Mouse (Mus musculus): ENCODE data around the gene Dph7. TPM values are rescaled to one million over a fixed set of nuclear protein-coding genes. Genes with fewer than 3 reads are reported as not detected.
"Not testable (repeated sequence)": the region's sequence is repeated elsewhere in the genome, so short reads cannot be mapped to it uniquely, and the experiment has no call there.

Dph7 gene
- polyA plus RNA-seq (2017; shearing (Covaris generic)) = 10 to 100 TPM; 30.0 to 32.2 TPM

GRCm38 (mm10) chr2:24962304-24963000 lies at the start of gene Dph7:
Gene Dph7 (plus strand): TSS chr2:24962400.
- ATAC-seq = peak; percentile 90

- ATAC-seq = no peak
Observed at GRCm38 (mm10) chr2:24912589-24912988, 49.6 kb upstream of the Dph7 start.

GRCm38 (mm10) chr2:24914762-24915161 lies 47.4 kb upstream of the Dph7 start:
- ATAC-seq = no peak

- ATAC-seq = peak; percentile 87
Observed at GRCm38 (mm10) chr2:24918930-24919838, 43.0 kb upstream of the Dph7 start, which contains the start of gene Ehmt1. Gene Ehmt1 (minus strand): TSS chr2:24919614.

GRCm38 (mm10) chr2:24919839-24920175 lies 42.4 kb upstream of the Dph7 start:
- peak; percentile 47 for ATAC-seq

- ATAC-seq = no peak
Observed at GRCm38 (mm10) chr2:24923561-24923960, 38.6 kb upstream of the Dph7 start.

GRCm38 (mm10) chr2:24925284-24925683 lies 36.9 kb upstream of the Dph7 start:
- ATAC-seq = no peak

GRCm38 (mm10) chr2:24926345-24926964 lies 35.7 kb upstream of the Dph7 start:
- ATAC-seq = no peak

GRCm38 (mm10) chr2:24926965-24927358 lies 35.2 kb upstream of the Dph7 start:
- no peak for ATAC-seq

- no peak for ATAC-seq
Observed at GRCm38 (mm10) chr2:24927810-24928479, 34.3 kb upstream of the Dph7 start.

GRCm38 (mm10) chr2:24929119-24929518 lies 33.1 kb upstream of the Dph7 start:
- ATAC-seq = peak; percentile 18

GRCm38 (mm10) chr2:24929593-24929992 lies 32.6 kb upstream of the Dph7 start:
- ATAC-seq = peak; percentile 81

GRCm38 (mm10) chr2:24934441-24934963 lies 27.7 kb upstream of the Dph7 start:
- ATAC-seq = peak; percentile 53

- peak; percentile 71 for ATAC-seq
Observed at GRCm38 (mm10) chr2:24935057-24935796, 27.0 kb upstream of the Dph7 start, which contains the start of gene Arrdc1. Gene Arrdc1 (minus strand): TSS chr2:24935252.

GRCm38 (mm10) chr2:24942092-24942491 lies 20.1 kb upstream of the Dph7 start:
- no peak for ATAC-seq

GRCm38 (mm10) chr2:24944304-24944703 lies 17.9 kb upstream of the Dph7 start:
- not testable (repeated sequence) for ATAC-seq

GRCm38 (mm10) chr2:24949421-24950188 lies 12.6 kb upstream of the Dph7 start, which contains the start of gene Zmynd19:
Gene Zmynd19 (plus strand): TSS chr2:24949792.
- ATAC-seq = peak; percentile 97

GRCm38 (mm10) chr2:24950189-24950535 lies 12.0 kb upstream of the Dph7 start:
- ATAC-seq = no peak

- ATAC-seq = no peak
Observed at GRCm38 (mm10) chr2:24952537-24953055, 9.6 kb upstream of the Dph7 start.

GRCm38 (mm10) chr2:24960910-24961309 lies 1.3 kb upstream of the Dph7 start:
- ATAC-seq = no peak

GRCm38 (mm10) chr2:24970386-24970785 lies 8.2 kb downstream of the Dph7 start:
- no peak for ATAC-seq
